Mouse (Mus musculus) kidney, adult 2 months (tissue): ENCODE results near the gene Cpped1.

Source experiments
- CTCF ChIP-seq: fragments of 200-500 bp; conservative IDR thresholded peaks from 2 replicates; pipeline ENCODE4 v1.5.1; 2011; ENCODE audit warnings: low read depth, mild to moderate bottlenecking, control low read depth, low read length, moderate library complexity, mixed read lengths; ENCODE audit not compliant: insufficient read depth, insufficient read length
- POLR2A ChIP-seq: fragments of 200-500 bp; IDR thresholded peaks from one replicate; pipeline ENCODE4 v1.6.1; 2011; ENCODE audit warnings: low read depth, low read length, control low read depth

- TF ChIP-seq POLR2A, result no peak
- TF ChIP-seq CTCF, result no peak
Measured at GRCm38 (mm10) chr16:11794628-11795027, 114.6 kb downstream of the Cpped1 start.
